Mouse (Mus musculus) right cerebral cortex, adult 18-20 months (tissue): ENCODE measurements around the gene Vmp1.

Source experiments
- DNase-seq: peaks from one replicate; pipeline ENCODE4 v3.0.0; 2022; ENCODE audit warnings: mixed read lengths

Gene Vmp1

DNA sequence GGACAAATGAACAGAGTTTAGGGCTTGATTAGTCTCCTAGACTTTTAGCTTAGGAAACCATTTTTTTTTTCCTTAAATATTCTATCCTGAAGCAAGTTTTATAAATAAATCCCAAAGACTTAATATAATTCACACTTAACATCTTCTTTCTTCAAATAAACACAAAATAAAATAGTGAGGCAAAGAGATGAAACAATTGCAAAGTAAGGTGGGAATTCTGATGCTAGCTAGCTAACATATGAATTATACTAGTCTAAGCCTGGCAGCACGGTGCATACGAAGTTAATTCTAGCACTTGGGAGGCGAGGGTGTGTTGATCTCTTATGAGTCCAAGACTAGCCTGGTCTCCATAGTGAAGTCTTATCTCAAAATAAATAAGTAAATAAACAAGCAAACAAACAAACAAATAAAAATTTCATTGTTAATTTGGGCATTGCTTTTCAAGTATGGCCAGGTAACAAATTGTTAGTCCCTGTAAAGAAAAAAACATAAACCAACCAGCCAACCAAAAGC, 100.3 kb downstream of the Vmp1 start:
- DNase-seq, result no peak

GRCm38 (mm10) chr11:86582543-86583260, 100.9 kb downstream of the Vmp1 start:
- no peak for DNase-seq

DNA sequence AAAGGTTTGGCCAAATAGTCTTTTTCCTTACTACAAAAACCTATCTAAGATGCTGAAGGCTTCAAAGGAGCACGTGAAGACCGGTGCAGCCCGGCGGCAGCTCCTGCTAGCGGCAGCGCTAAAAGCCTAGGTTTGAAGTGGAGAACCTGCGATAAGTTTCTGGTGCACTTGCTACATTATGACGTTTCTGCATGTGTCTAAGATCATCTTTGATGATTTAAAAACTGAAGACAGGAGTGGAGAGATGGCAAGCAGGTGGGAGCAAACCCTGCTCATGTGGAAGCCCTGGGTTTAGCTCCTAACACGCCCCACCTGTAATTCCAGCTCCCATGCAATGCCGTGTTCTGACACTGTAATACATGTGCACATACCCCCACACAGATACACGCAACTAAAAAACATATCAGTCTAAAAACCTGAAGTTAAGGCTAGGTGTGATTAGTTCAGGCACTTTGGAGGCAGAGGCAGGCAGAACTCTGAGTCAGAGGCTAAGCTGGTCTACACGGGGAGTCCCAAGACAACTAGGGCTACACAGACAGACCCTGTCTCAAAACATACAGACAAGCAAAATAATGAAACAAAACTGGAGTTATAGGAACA, 101.6 kb downstream of the Vmp1 start:
- no peak for DNase-seq

GRCm38 (mm10) chr11:86581250-86581753, 102.3 kb downstream of the Vmp1 start:
- DNase-seq, result no peak

GRCm38 (mm10) chr11:86580319-86581113, 103.1 kb downstream of the Vmp1 start:
- DNase-seq, result no peak

DNA sequence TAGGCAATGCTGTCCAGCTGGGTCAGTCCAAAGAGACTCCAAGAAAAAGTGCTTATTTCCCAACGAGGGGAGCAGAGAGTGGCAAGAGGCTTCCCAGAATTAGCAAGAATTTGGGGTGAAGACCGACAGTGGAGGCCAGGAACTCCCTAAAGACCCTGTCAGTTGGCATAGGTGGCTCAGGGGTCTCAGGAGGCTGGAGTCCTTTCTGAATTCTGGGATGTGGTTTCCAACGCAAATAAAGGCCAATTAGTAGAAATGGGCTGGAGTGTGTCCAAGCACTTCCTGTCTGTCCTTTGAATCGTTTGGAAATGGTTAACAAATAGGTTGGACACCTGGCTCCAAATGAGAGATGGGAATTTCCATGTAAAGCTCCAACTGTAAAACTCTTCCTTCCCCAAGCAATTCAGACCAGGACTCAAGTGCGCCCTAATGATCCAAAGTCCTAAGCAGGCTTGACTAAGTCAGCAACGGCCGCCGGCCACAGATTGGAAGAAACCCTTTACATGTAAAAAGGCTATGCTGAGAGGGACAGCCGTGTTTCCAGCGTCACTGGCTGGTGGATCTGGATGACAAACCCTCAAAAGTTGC, 103.8 kb downstream of the Vmp1 start:
- DNase-seq, result no peak

- DNase-seq, result no peak
These were observed 104.6 kb downstream of the Vmp1 start for GRCm38 (mm10) chr11:86578809-86579730.

- no peak for DNase-seq
These were observed 105.4 kb downstream of the Vmp1 start for GRCm38 (mm10) chr11:86578106-86578808.

DNA sequence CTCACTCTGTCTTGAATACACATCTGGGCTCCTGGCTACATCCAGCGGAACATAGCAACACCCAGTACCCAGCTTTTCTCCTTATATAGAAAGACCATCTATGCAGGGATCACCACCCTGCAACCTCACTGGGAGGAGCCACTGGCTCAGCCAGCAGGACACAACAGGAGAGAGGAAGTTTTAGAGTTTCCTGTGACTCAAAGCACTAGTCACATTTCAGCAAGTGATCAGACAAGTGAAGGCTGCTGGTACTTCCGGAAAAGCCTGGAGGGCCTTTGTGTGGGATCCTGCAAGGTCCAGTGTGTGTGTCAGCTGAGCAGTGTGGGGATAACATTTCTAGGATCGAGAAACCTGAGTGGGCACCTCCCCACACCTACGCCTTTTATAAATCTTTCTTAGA, 106.4 kb downstream of the Vmp1 start:
- DNase-seq, result no peak

GRCm38 (mm10) chr11:86575632-86576378, 107.8 kb downstream of the Vmp1 start:
- no peak for DNase-seq

DNA sequence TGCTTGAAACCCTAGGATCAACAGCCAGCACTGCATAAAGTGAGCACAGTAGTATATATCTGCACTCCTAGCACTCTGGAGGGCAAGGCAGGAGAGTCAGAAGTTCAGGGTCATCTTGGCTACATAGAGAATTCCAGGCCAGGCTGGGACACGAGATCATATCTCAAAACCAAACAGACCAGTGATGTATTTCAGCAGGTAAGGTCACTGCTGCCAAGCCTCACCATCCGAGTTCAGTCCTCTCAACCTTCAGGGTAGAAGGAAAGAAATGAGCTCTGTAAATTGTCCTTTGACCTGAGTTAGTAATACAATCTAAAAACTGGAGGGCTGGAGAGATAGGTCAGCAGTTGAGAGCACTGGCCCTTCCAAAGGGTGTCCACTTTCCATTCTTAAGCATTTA, 109.2 kb downstream of the Vmp1 start:
- DNase-seq, result no peak

DNA sequence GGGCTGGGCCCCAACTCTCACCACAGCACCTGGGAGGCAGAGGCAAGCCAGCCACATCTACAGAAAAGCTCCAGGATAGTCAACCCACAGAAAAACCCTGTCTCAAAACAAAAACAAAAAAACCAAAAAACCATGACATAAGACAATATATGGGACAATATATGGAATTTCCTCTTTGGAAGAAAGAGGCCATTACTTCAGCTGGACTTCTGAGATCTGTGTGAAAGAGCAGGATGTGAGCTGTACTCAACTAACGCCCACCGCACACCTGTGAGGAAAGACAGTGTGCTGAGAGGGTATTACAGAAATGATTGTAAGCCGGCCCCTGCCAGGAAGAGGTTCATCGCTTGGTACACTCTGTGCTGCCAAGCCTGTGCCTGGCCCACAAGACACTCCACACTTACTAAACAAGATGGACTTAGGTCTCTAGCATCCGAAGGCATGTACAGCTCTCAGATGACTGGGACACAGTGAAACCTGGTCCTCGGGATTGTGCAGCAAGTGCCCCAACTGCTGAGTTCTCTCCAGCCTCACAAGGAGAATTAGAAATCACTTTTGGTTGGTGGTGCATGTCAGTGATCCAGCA, 109.9 kb downstream of the Vmp1 start:
- no peak for DNase-seq

DNA sequence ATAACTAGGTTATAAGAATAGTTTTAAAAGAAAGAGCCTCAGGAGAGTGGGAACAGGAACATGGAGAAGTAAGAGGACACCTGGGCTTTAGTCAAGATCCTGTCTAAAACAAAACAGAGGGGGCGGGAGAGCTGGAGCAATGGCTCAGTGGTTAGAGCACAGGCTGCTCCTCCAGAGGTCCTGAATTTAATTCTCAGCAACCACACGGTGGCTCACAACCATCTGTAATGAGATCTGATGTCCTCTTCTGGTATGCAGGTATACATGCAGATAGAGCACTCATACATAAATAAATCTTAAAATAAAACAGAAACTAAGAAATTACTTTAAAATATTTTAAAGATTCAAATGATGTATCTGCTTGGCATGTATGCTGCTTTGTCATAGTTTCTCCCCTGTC, 111.0 kb downstream of the Vmp1 start:
- no peak for DNase-seq

DNA sequence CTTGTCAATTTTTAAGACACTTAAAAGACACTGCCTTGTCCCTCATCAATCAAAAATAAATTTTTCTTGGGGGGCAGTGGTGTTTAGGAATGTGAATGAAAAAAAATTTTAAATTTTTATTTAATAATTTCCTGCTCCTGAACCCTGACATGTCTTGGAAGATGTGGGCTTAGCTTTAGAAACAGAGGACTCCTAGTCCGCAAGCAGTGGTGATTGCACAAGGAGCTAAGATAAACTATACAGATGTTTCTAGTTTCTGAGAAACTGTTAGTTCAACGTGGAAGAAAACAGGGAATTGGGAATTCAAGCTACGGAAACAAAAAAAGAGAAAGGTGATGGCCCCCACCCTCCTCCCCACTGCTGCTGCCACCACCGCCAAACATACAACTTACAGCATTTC, 111.8 kb downstream of the Vmp1 start:
- no peak for DNase-seq

- DNase-seq, result no peak
These were observed 112.4 kb downstream of the Vmp1 start for GRCm38 (mm10) chr11:86571047-86571855.

- DNase-seq, result no peak
These were observed 113.3 kb downstream of the Vmp1 start for GRCm38 (mm10) chr11:86570261-86570746.

DNA sequence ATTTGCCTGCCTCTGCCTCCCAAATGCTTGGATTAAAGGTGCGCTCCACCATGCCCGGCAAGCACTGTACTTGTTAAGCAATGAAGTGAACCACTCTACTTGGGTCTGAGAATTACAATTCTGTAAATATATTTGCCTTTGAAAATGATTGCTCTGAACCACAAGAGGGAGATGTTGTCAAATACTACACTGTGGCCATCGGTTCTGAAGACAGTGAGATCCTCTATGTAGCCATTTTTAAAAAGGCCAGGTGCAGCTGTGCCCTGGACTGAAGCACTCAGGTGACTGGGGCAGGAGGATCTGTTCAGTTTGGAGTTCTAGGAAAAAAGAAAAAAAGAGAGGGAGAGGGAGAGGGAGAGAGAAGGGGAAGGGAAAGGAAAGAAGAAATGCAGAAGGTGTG, 115.2 kb downstream of the Vmp1 start:
- no peak for DNase-seq

GRCm38 (mm10) chr11:86558258-86558657, 125.4 kb downstream of the Vmp1 start:
- no peak for DNase-seq

DNA sequence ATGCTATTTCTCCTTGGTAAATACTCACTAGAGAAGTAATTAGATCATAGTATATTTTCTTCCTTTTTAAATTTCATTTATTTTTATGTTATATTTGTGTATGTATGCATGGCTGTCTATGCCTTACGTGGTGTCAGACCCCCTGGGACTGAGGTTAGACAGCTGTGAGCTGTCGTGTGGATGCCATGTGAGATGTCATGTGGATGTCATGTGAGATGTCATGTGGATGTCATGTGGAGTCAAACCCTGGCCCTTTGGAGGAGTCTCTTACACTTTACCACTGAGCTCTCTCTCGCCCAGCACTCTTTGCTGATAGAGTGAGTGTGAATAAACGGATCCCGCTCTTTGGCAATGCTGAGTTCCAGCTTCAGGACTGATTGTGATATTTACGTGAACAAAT, 130.1 kb downstream of the Vmp1 start:
- no peak for DNase-seq
